Mouse (Mus musculus) neutrophil, adult 83 days (primary cell): ENCODE data around the gene Rxfp2. TPM values are rescaled to one million over a fixed set of nuclear protein-coding genes. Genes with fewer than 3 reads are reported as not detected.

Experiments used
- total RNA-seq, 2 experiments: library from RNA; stranded (reverse); gene quantifications; one replicate each; pipeline ENCODE4 v1.2.4; 2023

Rxfp2 gene
- total RNA-seq, result not detected

GRCm38 (mm10) chr5:150018656-150019055 is at the start of gene Rxfp2:
Gene Rxfp2 (plus strand): TSS chr5:150018675.

GRCm38 (mm10) chr5:150118455-150119241 is 100.2 kb downstream of the Rxfp2 start, which contains the start of gene Fry:
Gene Fry (plus strand): TSS chr5:150118645.

Other genes with a start within 250 kb of the Rxfp2 start
- 100 to 1,000 TPM; 142 to 167 TPM for gene Fry, start 100.0 kb downstream of the Rxfp2 start, total RNA-seq